8 mouse cellular contexts compared by ENCODE assay signal in genomic region chr1:152624644-152625454, GRCm38 (mm10).
DNase-seq lines count a peak whose midpoint lies in the region; ATAC-seq and TF ChIP-seq lines count a peak whose summit lies in the region.

No protein-coding gene starts in this region.

- under 1% methylated on average over 61 of the region's 61 CpGs for WGBS in heart, adult 2 months
- WGBS in liver, adult 2 months = under 1% methylated on average over 61 of the region's 61 CpGs
- under 1% methylated on average over 56 of the region's 61 CpGs for WGBS in midbrain, postnatal 0 days

- H3K27ac ChIP-seq in heart, adult 2 months = peak overlapping the region; percentile 95
- H3K27ac ChIP-seq in liver, adult 2 months (replicated peaks; ENCODE audit: insufficient read depth, low read depth, low read length) = peak overlapping the region; percentile 52
- H3K27ac ChIP-seq in midbrain, postnatal 0 days (ENCODE audit: low read depth, low read length) = peak overlapping the region; percentile 62; the same call in 1 of the 2 replicates

- peak; percentile 10; the same call in 1 of the 2 replicates for TF ChIP-seq CTCF in heart, adult 2 months (IDR thresholded peaks at IDR 0.05)
- no peak for TF ChIP-seq CTCF in liver, adult 2 months (IDR thresholded peaks at IDR 0.05; ENCODE audit: low read depth, low read length)
- 0 out of 2 replicates have a peak, but pooled peaks have one; percentile 19 for TF ChIP-seq CTCF in midbrain, postnatal 0 days (IDR thresholded peaks at IDR 0.05)

- TF ChIP-seq EP300 in heart, adult 2 months (IDR thresholded peaks at IDR 0.05; ENCODE audit: insufficient read depth, low read depth, low read length) = no peak

- peak overlapping the region; percentile 51 for H3K4me3 ChIP-seq in erythroblast, embryonic 14.5 days (replicated peaks)
- H3K4me3 ChIP-seq in heart, adult 2 months = peak overlapping the region; percentile 88
- H3K4me3 ChIP-seq in liver, adult 2 months (ENCODE audit: insufficient read depth, low read depth, low read length) = peak overlapping the region; percentile 73
- peak overlapping the region; percentile 64 for H3K4me3 ChIP-seq in midbrain, postnatal 0 days (ENCODE audit: low read depth, low read length)

- H3K27me3 ChIP-seq in erythroblast, embryonic 14.5 days (ENCODE audit: control insufficient read depth) = peaks cover 59% of the 10 kb centered on the region
- H3K27me3 ChIP-seq in heart, adult 2 months (ENCODE audit: control insufficient read depth, insufficient read depth, low read length) = no peaks in the 10 kb centered on the region
- peaks cover 2% of the 10 kb centered on the region; the same call in 1 of the 2 replicates for H3K27me3 ChIP-seq in liver, adult 2 months (ENCODE audit: control insufficient read depth, insufficient read depth, low read length)
- H3K27me3 ChIP-seq in midbrain, postnatal 0 days (ENCODE audit: insufficient read depth, low read length) = no peaks in the 10 kb centered on the region

- TF ChIP-seq POLR2A in heart, adult 2 months (IDR thresholded peaks at IDR 0.05; ENCODE audit: insufficient read depth, low read depth, low read length) = peak; percentile 73
- TF ChIP-seq POLR2A in liver, adult 2 months (IDR thresholded peaks at IDR 0.05; ENCODE audit: extremely low read depth, insufficient read depth, low read length) = peak; percentile 31; the same call in 1 of the 2 replicates

- no peak for ATAC-seq in erythroblast, adult 5-6 weeks (replicated peaks; ENCODE audit: low FRiP score, poor library complexity, severe bottlenecking)
- peak; percentile 73 for ATAC-seq in midbrain, postnatal 0 days (ENCODE audit: low FRiP score)

- H3K4me1 ChIP-seq in erythroblast, embryonic 14.5 days (ENCODE audit: control insufficient read depth) = no peaks in the 10 kb centered on the region; the same call in 1 of the 2 replicates
- H3K4me1 ChIP-seq in heart, adult 2 months (ENCODE audit: control insufficient read depth, insufficient read depth, low read length) = peaks cover 11% of the 10 kb centered on the region
- H3K4me1 ChIP-seq in liver, adult 2 months (ENCODE audit: control insufficient read depth, insufficient read depth, low read length) = 0 out of 2 replicates have a peak, but pooled peaks cover 2% of the 10 kb centered on the region
- no peaks in the 10 kb centered on the region for H3K4me1 ChIP-seq in midbrain, postnatal 0 days (ENCODE audit: insufficient read depth, low read length)

- H3K36me3 ChIP-seq in erythroblast, embryonic 14.5 days (ENCODE audit: control insufficient read depth) = no peaks in the 10 kb centered on the region
- H3K36me3 ChIP-seq in heart, adult 2 months (ENCODE audit: control insufficient read depth, insufficient read depth, low read length) = peaks cover 25% of the 10 kb centered on the region
- H3K36me3 ChIP-seq in liver, adult 2 months (ENCODE audit: control insufficient read depth, insufficient read depth, low read length) = no peaks in the 10 kb centered on the region
- H3K36me3 ChIP-seq in midbrain, postnatal 0 days (ENCODE audit: insufficient read depth, low read length) = no peaks in the 10 kb centered on the region

- intact Hi-C loops in heart, adult 2 months (cut with DNase I) = loop anchor here (2.0 to 5.0 kb wide), 4 partner anchors 48 to 122 kb away; no protein-coding TSS in a partner anchor

- H3K79me2 ChIP-seq in heart, adult 2 months (replicated peaks; ENCODE audit: control insufficient read depth, insufficient read depth, low read length) = peaks cover 1% of the 10 kb centered on the region
- H3K79me2 ChIP-seq in liver, adult 2 months (ENCODE audit: control insufficient read depth, insufficient read depth, low read length) = no peaks in the 10 kb centered on the region; the same call in 1 of the 2 replicates

- DNase-seq in embryo, embryonic 11 days = peak; percentile 91
- peak; percentile 91 to 92 for DNase-seq in heart, adult 2 months
- peak; percentile 75 for DNase-seq in kidney, adult 11 months
- DNase-seq in liver, adult 2 months (ENCODE audit: extremely low read depth, low read depth, low spot score) = no peak
- DNase-seq in midbrain, postnatal 0 days (ENCODE audit: low spot score) = peak; percentile 67
- peak; percentile 45 to 74 for DNase-seq in spleen, postnatal 4 days (ENCODE audit: low spot score in 2 of 2)

- peak overlapping the region; percentile 93 for H3K4me2 ChIP-seq in midbrain, postnatal 0 days (ENCODE audit: low read depth, low read length, poor library complexity, severe bottlenecking)

- H3K9ac ChIP-seq in heart, adult 2 months (ENCODE audit: low read depth, low read length) = peak overlapping the region; percentile 85
- peak overlapping the region; percentile 62 for H3K9ac ChIP-seq in liver, adult 2 months (ENCODE audit: low read depth, low read length)
- peak overlapping the region; percentile 64 for H3K9ac ChIP-seq in midbrain, postnatal 0 days (replicated peaks; ENCODE audit: low read length, poor library complexity, severe bottlenecking)

- H3K9me3 ChIP-seq in erythroblast, embryonic 14.5 days (ENCODE audit: control insufficient read depth, low read length) = peaks cover 3% of the 10 kb centered on the region; the same call in 1 of the 2 replicates
- no peaks in the 10 kb centered on the region for H3K9me3 ChIP-seq in midbrain, postnatal 0 days (ENCODE audit: low read length)
